Mouse (Mus musculus): Measurements from ENCODE around the gene Pusl1. TPM values are rescaled to one million over a fixed set of nuclear protein-coding genes. Genes with fewer than 3 reads are reported as not detected.

Pusl1 gene
- polyA plus RNA-seq, 1 experiment from 2014 or later, result 39.7 TPM

DNA sequence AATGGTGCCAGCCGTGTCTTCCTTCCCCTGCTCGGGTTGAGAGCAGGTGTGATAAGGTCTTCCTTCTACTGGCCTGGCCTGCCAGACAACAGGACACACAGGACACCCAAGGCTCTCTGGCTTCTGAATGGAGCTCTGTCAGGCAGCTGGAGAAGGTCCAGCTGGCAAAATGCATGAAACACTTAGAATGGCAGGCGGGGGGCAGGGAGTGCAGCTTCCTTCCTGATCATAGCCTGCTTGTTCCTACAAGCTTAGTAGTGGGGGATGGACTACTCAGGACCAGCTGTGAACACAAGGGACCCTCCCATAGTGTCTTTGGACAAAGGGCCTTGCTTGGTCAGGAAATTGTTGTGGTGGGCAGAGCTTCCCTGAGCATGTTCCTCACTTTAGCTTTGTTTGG lies 9.6 kb upstream of the Pusl1 start:
- H3K36me3 ChIP-seq (ENCODE audit: control insufficient read depth, insufficient read depth, low read length), result peaks cover 36% of the 10 kb centered on the region
- ATAC-seq (ENCODE audit: low read depth), result peak; percentile 89
- no peaks in the 10 kb centered on the region for H3K9me3 ChIP-seq (ENCODE audit: control insufficient read depth, low read length)
- H3K27me3 ChIP-seq (ENCODE audit: control insufficient read depth, insufficient read depth, low read depth, low read length), result no peaks in the 10 kb centered on the region
- peak overlapping the region; percentile 21 for H3K27ac ChIP-seq (ENCODE audit: low read length)
- peaks cover 5% of the 10 kb centered on the region; the same call in 1 of the 2 replicates for H3K4me1 ChIP-seq (replicated peaks; ENCODE audit: control insufficient read depth, insufficient read depth, low read length)
- WGBS, result 43% methylated on average over 3 of the region's 3 CpGs
- no peak overlapping the region for H3K9ac ChIP-seq (ENCODE audit: low read length)
- H3K4me3 ChIP-seq (ENCODE audit: low read length), result no peak overlapping the region
- no peak overlapping the region for H3K4me2 ChIP-seq (ENCODE audit: low read depth, low read length)

DNA sequence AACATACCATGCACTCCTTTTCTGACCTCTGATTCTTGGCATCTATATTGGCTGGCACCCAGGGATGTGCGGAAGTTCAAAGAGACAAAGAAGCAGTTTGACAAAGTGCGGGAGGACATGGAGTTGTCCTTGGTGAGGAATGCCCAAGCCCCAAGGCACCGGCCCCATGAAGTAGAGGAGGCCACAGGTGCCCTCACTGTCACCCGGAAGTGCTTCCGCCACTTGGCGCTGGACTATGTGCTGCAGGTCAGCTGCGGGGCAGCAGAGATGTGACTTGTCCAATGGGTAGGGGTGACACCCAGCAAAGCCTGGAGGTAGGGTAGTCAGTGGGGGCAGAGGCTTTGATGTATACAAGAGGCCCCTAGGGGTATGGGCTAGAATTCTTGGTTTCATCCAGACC lies 7.8 kb upstream of the Pusl1 start:
- Histone ChIP-seq H3K4me1 (replicated peaks; ENCODE audit: control insufficient read depth, insufficient read depth, low read length) (peaks cover 19% of the 10 kb centered on the region), H3K27me3 (ENCODE audit: control insufficient read depth, insufficient read depth, low read depth, low read length) (no peaks in the 10 kb centered on the region), H3K4me3 (ENCODE audit: low read length) (no peak overlapping the region), H3K9ac (ENCODE audit: low read length) (no peak overlapping the region), H3K36me3 (ENCODE audit: control insufficient read depth, insufficient read depth, low read length) (peaks cover 30% of the 10 kb centered on the region), H3K27ac (ENCODE audit: low read length) (no peak overlapping the region), H3K9me3 (ENCODE audit: control insufficient read depth, low read length) (no peaks in the 10 kb centered on the region), H3K4me2 (ENCODE audit: low read depth, low read length) (no peak overlapping the region)
- 90% methylated on average over 7 of the region's 7 CpGs for WGBS
- no peak for ATAC-seq (ENCODE audit: low read depth)

DNA sequence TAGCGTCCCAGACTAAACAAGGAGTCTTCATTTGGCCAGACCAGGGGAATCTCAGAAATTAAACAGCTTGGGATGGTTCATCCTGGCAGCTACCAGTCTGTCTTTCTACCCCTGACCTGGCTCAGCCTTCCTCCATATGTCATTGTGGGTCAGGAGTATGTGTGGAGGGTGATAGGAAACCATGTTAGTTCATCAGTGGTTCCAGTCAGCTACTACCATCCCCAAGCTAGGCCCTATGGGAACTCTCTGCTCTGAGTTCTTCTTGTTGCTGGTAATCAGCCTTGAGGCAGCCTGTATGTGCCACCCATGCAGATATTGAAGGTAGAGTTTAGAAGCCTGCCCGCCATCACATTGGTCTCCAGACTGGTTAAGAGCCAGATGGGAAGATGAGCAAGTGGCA lies 6.7 kb upstream of the Pusl1 start:
- H3K27me3 ChIP-seq (ENCODE audit: control insufficient read depth, insufficient read depth, low read depth, low read length), result no peaks in the 10 kb centered on the region
- H3K27ac ChIP-seq (ENCODE audit: low read length), result no peak overlapping the region
- peaks cover 20% of the 10 kb centered on the region for H3K36me3 ChIP-seq (ENCODE audit: control insufficient read depth, insufficient read depth, low read length)
- H3K4me1 ChIP-seq (replicated peaks; ENCODE audit: control insufficient read depth, insufficient read depth, low read length), result peaks cover 30% of the 10 kb centered on the region
- no peak overlapping the region for H3K4me3 ChIP-seq (ENCODE audit: low read length)
- no peak for ATAC-seq (ENCODE audit: low read depth)
- WGBS, result 95% methylated on average over 2 of the region's 2 CpGs
- H3K9ac ChIP-seq (ENCODE audit: low read length), result no peak overlapping the region
- H3K4me2 ChIP-seq (ENCODE audit: low read depth, low read length), result no peak overlapping the region
- no peaks in the 10 kb centered on the region for H3K9me3 ChIP-seq (ENCODE audit: control insufficient read depth, low read length)

DNA sequence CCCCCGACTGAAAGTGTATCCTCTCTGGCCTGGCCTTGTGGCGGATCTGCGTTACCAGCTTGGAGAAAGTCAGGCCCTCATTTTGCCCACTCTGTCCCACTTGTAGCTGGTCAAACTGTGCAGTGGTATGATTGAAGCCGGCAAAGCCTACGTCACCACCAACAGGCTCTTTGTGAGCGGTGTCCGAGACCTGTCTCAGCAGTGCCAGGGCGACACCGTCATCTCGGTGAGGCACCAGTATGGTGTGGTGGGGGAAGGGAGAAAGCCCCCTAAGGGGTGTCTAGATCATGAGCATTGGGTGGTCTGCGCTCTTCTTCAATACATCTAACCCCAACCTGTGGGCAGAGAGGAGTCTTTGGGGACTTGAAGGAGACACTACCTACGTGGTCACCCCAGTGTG lies 4.9 kb upstream of the Pusl1 start:
- Histone ChIP-seq H3K9me3 (ENCODE audit: control insufficient read depth, low read length) (no peaks in the 10 kb centered on the region), H3K4me1 (replicated peaks; ENCODE audit: control insufficient read depth, insufficient read depth, low read length) (peaks cover 34% of the 10 kb centered on the region), H3K27me3 (ENCODE audit: control insufficient read depth, insufficient read depth, low read depth, low read length) (no peaks in the 10 kb centered on the region), H3K36me3 (ENCODE audit: control insufficient read depth, insufficient read depth, low read length) (peaks cover 9% of the 10 kb centered on the region; the same call in 1 of the 2 replicates), H3K4me2 (ENCODE audit: low read depth, low read length) (no peak overlapping the region), H3K4me3 (ENCODE audit: low read length) (no peak overlapping the region), H3K9ac (ENCODE audit: low read length) (no peak overlapping the region), H3K27ac (ENCODE audit: low read length) (no peak overlapping the region)
- 92% methylated on average over 12 of the region's 12 CpGs for WGBS
- ATAC-seq (ENCODE audit: low read depth), result no peak

DNA sequence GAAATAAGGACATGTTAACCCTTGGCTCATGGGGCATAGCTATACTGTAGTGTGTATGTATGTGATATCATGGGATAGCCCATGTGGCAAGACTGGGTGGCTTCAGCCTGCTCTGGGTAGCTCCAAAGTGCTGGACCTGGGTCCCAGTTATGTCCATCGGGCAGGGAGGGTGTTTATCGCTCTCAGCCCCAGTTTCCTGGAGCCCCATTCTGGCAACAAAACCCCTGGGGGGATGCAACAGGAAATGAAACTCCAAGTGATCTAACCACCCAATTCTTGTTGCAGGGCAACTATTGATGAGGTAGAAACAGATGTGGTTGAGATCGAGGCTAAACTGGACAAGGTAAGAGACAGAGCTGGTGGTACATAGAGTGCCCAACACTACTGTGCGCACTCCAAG lies 4.2 kb upstream of the Pusl1 start:
- Histone ChIP-seq H3K27ac (ENCODE audit: low read length) (no peak overlapping the region), H3K9me3 (ENCODE audit: control insufficient read depth, low read length) (no peaks in the 10 kb centered on the region), H3K27me3 (ENCODE audit: control insufficient read depth, insufficient read depth, low read depth, low read length) (no peaks in the 10 kb centered on the region), H3K4me1 (replicated peaks; ENCODE audit: control insufficient read depth, insufficient read depth, low read length) (peaks cover 30% of the 10 kb centered on the region), H3K9ac (ENCODE audit: low read length) (no peak overlapping the region), H3K4me2 (ENCODE audit: low read depth, low read length) (no peak overlapping the region), H3K36me3 (ENCODE audit: control insufficient read depth, insufficient read depth, low read length) (peaks cover 9% of the 10 kb centered on the region; the same call in 1 of the 2 replicates), H3K4me3 (ENCODE audit: low read length) (no peak overlapping the region)
- no peak for ATAC-seq (ENCODE audit: low read depth)
- WGBS, result 88% methylated on average over 4 of the region's 4 CpGs

DNA sequence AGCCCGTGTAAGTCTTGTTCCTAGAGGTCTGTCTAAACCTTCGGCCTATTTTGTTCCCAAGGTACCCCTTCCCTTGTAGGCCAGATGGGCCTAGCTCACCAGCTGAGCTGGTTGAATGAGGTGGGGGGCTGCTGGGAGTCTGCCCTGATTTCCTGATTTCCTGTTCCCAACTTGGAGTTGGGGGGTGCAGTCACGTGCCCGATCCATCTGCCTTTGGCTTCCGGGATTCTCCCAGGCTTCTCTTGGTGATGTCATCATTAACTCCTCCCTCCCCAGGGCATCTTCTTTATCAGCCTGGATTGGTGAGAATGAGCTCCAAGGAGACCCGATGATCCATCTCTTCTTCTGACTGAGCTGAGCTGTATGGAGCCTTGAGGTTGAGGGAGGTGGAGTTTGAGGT lies 3.6 kb upstream of the Pusl1 start:
- Histone ChIP-seq H3K4me2 (ENCODE audit: low read depth, low read length) (peak overlapping the region; percentile 32), H3K9me3 (ENCODE audit: control insufficient read depth, low read length) (no peaks in the 10 kb centered on the region), H3K4me1 (replicated peaks; ENCODE audit: control insufficient read depth, insufficient read depth, low read length) (peaks cover 37% of the 10 kb centered on the region), H3K36me3 (ENCODE audit: control insufficient read depth, insufficient read depth, low read length) (peaks cover 9% of the 10 kb centered on the region; the same call in 1 of the 2 replicates), H3K4me3 (ENCODE audit: low read length) (no peak overlapping the region), H3K27me3 (ENCODE audit: control insufficient read depth, insufficient read depth, low read depth, low read length) (no peaks in the 10 kb centered on the region), H3K9ac (ENCODE audit: low read length) (no peak overlapping the region), H3K27ac (ENCODE audit: low read length) (no peak overlapping the region)
- no peak for ATAC-seq (ENCODE audit: low read depth)
- 31% methylated on average over 6 of the region's 6 CpGs for WGBS

DNA sequence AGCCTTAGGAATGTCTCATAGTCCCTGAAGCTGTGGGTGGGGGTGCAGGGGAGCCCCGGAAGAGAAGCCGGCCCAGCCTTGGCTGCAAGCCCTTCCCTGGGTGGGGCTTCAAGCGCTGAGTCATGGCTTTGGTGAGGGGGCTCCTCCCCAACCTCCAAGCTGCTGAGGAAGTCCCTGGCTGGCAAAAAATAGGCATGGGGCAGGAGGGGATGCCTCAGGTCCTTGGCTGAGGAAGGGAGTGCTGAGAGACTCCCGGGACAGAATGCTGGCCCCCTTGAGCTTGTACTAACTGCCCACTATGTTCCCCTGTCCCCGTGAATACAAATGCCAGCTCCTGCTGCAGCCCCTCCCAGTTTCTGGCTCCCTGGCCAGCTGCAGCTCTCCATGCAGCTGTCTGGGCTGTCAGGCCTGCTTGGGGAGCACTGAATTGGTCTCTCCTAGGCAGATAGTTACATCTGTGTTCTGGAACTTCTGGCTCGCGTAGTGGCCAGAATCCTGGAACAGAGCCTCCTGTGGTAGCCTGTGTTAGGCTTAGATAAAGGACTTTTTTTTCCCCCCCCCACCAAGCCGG lies 2.8 kb upstream of the Pusl1 start:
- H3K27ac ChIP-seq (ENCODE audit: low read length), result peak overlapping the region; percentile 73
- no peaks in the 10 kb centered on the region for H3K9me3 ChIP-seq (ENCODE audit: control insufficient read depth, low read length)
- H3K4me2 ChIP-seq (ENCODE audit: low read depth, low read length), result peak overlapping the region; percentile 48
- H3K36me3 ChIP-seq (ENCODE audit: control insufficient read depth, insufficient read depth, low read length), result peaks cover 9% of the 10 kb centered on the region; the same call in 1 of the 2 replicates
- ATAC-seq (ENCODE audit: low read depth), result peak; percentile 30
- H3K4me3 ChIP-seq (ENCODE audit: low read length), result peak overlapping the region; percentile 11
- peak overlapping the region; percentile 42 for H3K9ac ChIP-seq (ENCODE audit: low read length)
- WGBS, result 18% methylated on average over 8 of the region's 8 CpGs
- no peaks in the 10 kb centered on the region for H3K27me3 ChIP-seq (ENCODE audit: control insufficient read depth, insufficient read depth, low read depth, low read length)
- peaks cover 37% of the 10 kb centered on the region for H3K4me1 ChIP-seq (replicated peaks; ENCODE audit: control insufficient read depth, insufficient read depth, low read length)

DNA sequence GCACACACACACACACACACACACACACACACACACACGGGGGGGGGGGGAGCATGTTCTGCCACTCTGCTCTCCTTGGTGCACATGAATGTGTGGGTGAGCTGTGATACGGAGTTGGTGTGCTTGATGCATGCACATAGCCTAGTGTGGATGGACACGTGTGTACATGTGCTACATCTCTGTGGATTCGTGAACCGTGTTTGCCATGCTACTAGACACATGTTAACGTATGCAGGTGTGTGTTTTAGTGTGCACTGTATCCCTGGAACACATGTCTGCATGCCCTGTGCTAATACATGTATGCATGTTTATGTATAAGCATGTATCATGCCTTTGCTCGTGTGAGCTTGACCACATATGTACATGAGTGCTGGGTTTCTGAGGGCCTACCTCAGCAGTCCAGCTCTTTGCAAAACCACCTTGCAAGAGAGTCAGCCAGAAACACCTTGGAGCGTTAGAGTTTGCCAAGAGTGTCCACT lies 1.7 kb upstream of the Pusl1 start:
- H3K9me3 ChIP-seq (ENCODE audit: control insufficient read depth, low read length), result no peaks in the 10 kb centered on the region
- H3K27me3 ChIP-seq (ENCODE audit: control insufficient read depth, insufficient read depth, low read depth, low read length), result no peaks in the 10 kb centered on the region
- H3K9ac ChIP-seq (ENCODE audit: low read length), result peak overlapping the region; percentile 95; the same call in 1 of the 2 replicates
- ATAC-seq (ENCODE audit: low read depth), result no peak
- peaks cover 9% of the 10 kb centered on the region; the same call in 1 of the 2 replicates for H3K36me3 ChIP-seq (ENCODE audit: control insufficient read depth, insufficient read depth, low read length)
- H3K4me1 ChIP-seq (replicated peaks; ENCODE audit: control insufficient read depth, insufficient read depth, low read length), result peaks cover 37% of the 10 kb centered on the region
- H3K4me2 ChIP-seq (ENCODE audit: low read depth, low read length), result peak overlapping the region; percentile 91
- 69% methylated on average over 8 of the region's 8 CpGs for WGBS
- no peak overlapping the region for H3K27ac ChIP-seq (ENCODE audit: low read length)
- peak overlapping the region; percentile 90 for H3K4me3 ChIP-seq (ENCODE audit: low read length)

DNA sequence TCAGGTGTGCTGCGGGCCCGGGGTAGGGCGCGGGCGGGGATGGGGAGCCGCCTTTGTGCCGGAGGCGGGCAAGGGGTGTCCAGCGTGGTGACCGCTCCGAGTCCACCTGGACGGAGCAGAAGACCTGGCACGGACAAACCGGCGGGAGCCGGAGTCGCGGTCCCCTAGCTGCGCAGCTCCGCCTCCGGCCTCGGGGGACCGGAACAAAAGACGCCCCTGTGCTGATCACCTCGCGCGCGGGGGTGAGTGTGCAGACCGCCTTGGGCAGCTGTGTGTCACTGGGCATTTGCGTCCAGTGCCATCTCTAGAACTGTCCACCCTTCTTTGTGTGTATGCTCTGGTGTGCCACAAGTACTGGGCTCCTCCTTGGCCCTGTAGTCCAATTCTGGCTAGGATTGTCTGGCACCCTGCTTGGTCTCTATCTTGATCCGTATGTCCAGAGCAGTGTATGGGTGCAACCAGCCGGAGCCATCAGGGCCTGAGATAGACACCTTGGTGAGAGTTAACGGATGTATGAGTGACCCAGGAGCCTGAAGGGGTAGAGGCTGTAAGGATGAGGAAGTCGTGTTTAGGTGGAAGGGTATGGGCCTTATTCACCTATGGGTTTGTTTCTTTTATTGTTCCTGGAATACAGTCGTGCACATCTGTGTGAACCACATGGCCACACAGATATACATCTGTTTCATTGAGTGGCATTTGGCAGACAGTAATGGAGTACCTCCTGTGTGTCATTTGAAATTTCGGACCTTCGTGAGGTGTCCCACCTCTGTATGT lies 1.0 kb upstream of the Pusl1 start:
- H3K4me3 ChIP-seq (ENCODE audit: low read length), result peak overlapping the region; percentile 90
- 5% methylated on average over 37 of the region's 37 CpGs for WGBS
- H3K9me3 ChIP-seq (ENCODE audit: control insufficient read depth, low read length), result no peaks in the 10 kb centered on the region
- peak; percentile 16 for ATAC-seq (ENCODE audit: low read depth)
- H3K4me2 ChIP-seq (ENCODE audit: low read depth, low read length), result peak overlapping the region; percentile 91
- H3K36me3 ChIP-seq (ENCODE audit: control insufficient read depth, insufficient read depth, low read length), result peaks cover 14% of the 10 kb centered on the region; the same call in 1 of the 2 replicates
- no peaks in the 10 kb centered on the region for H3K27me3 ChIP-seq (ENCODE audit: control insufficient read depth, insufficient read depth, low read depth, low read length)
- H3K27ac ChIP-seq (ENCODE audit: low read length), result peak overlapping the region; percentile 99
- peaks cover 37% of the 10 kb centered on the region for H3K4me1 ChIP-seq (replicated peaks; ENCODE audit: control insufficient read depth, insufficient read depth, low read length)
- peak overlapping the region; percentile 95 for H3K9ac ChIP-seq (ENCODE audit: low read length)

All from lung, embryonic 16.5 days (tissue).